Mouse (Mus musculus): ENCODE data around the gene Tek. TPM values are rescaled to one million over a fixed set of nuclear protein-coding genes. Genes with fewer than 3 reads are reported as not detected.
"Not testable (repeated sequence)": the region's sequence is repeated elsewhere in the genome, so short reads cannot be mapped to it uniquely, and the experiment has no call there.

Gene Tek
- polyA plus RNA-seq (2015; fragmentation: Nextera tagmentation; extraction: Ambion mirVana), result 8.8 and 9.5 TPM in 2 replicates

GRCm38 (mm10) chr4:94738838-94739731, at the start of gene Tek:
Gene Tek, plus strand, starts transcription at chr4:94739289.
- Histone ChIP-seq H3K27me3 (replicated peaks) (no peaks in the 10 kb centered on the region), H3K36me3 (replicated peaks) (no peaks in the 10 kb centered on the region), H3K4me1 (no peaks in the 10 kb centered on the region), H3K9me3 (no peaks in the 10 kb centered on the region), H3K9ac (no peak within 1 kb of the TSS), H3K4me3 (no peak within 1 kb of the TSS), H3K27ac (no peak within 1 kb of the TSS), H3K4me2 (no peak within 1 kb of the TSS)
- ATAC-seq (replicated peaks), result no peak
- 75% methylated on average over 16 of the region's 16 CpGs for WGBS

GRCm38 (mm10) chr4:94689804-94690203, 49.3 kb upstream of the Tek start:
- not testable (repeated sequence) for H3K4me2 ChIP-seq; H3K27ac ChIP-seq; H3K9me3 ChIP-seq; H3K9ac ChIP-seq; H3K4me3 ChIP-seq; H3K27me3 ChIP-seq (replicated peaks); H3K4me1 ChIP-seq; ATAC-seq (replicated peaks)
- 0 out of 2 replicates have a peak, but pooled peaks cover 12% of the 10 kb centered on the region for H3K36me3 ChIP-seq (replicated peaks)
- 93% methylated on average over 2 of the region's 2 CpGs for WGBS

- Histone ChIP-seq H3K27ac (no peak overlapping the region), H3K27me3 (replicated peaks) (no peaks in the 10 kb centered on the region), H3K4me1 (no peaks in the 10 kb centered on the region), H3K36me3 (replicated peaks) (0 out of 2 replicates have a peak, but pooled peaks cover 12% of the 10 kb centered on the region), H3K4me2 (no peak overlapping the region), H3K4me3 (no peak overlapping the region), H3K9me3 (no peaks in the 10 kb centered on the region), H3K9ac (no peak overlapping the region)
- no peak for ATAC-seq (replicated peaks)
- 89% methylated on average over 4 of the region's 4 CpGs for WGBS
Observed at GRCm38 (mm10) chr4:94691078-94691477, 48.0 kb upstream of the Tek start.

- no peak overlapping the region for H3K4me2 ChIP-seq
- 88% methylated on average over 2 of the region's 2 CpGs for WGBS
- H3K9ac ChIP-seq, result no peak overlapping the region
- no peaks in the 10 kb centered on the region for H3K4me1 ChIP-seq
- H3K36me3 ChIP-seq (replicated peaks), result 0 out of 2 replicates have a peak, but pooled peaks cover 7% of the 10 kb centered on the region
- H3K4me3 ChIP-seq, result no peak overlapping the region
- no peaks in the 10 kb centered on the region for H3K9me3 ChIP-seq
- no peaks in the 10 kb centered on the region for H3K27me3 ChIP-seq (replicated peaks)
- no peak overlapping the region for H3K27ac ChIP-seq
- ATAC-seq (replicated peaks), result no peak
Observed at GRCm38 (mm10) chr4:94692175-94692574, 46.9 kb upstream of the Tek start.

- ATAC-seq (replicated peaks), result no peak
- H3K9me3 ChIP-seq, result no peaks in the 10 kb centered on the region
- H3K27ac ChIP-seq, result no peak overlapping the region
- H3K4me1 ChIP-seq, result no peaks in the 10 kb centered on the region
- H3K4me3 ChIP-seq, result no peak overlapping the region
- H3K27me3 ChIP-seq (replicated peaks), result no peaks in the 10 kb centered on the region
- H3K4me2 ChIP-seq, result no peak overlapping the region
- 82% methylated on average over 3 of the region's 3 CpGs for whole genome bisulfite sequencing
- no peak overlapping the region for H3K9ac ChIP-seq
- no peaks in the 10 kb centered on the region for H3K36me3 ChIP-seq (replicated peaks)
Observed at GRCm38 (mm10) chr4:94696368-94696767, 42.7 kb upstream of the Tek start.

- Histone ChIP-seq H3K36me3 (replicated peaks) (no peaks in the 10 kb centered on the region), H3K9ac (no peak overlapping the region), H3K4me2 (no peak overlapping the region), H3K9me3 (no peaks in the 10 kb centered on the region), H3K4me1 (no peaks in the 10 kb centered on the region), H3K27ac (no peak overlapping the region), H3K4me3 (no peak overlapping the region), H3K27me3 (replicated peaks) (no peaks in the 10 kb centered on the region)
- ATAC-seq (replicated peaks), result no peak
- 99% methylated on average over 2 of the region's 2 CpGs for WGBS
Observed at GRCm38 (mm10) chr4:94711002-94711401, 28.1 kb upstream of the Tek start.

GRCm38 (mm10) chr4:94711426-94711825, 27.7 kb upstream of the Tek start:
- Histone ChIP-seq H3K27ac (no peak overlapping the region), H3K9ac (no peak overlapping the region), H3K36me3 (replicated peaks) (no peaks in the 10 kb centered on the region), H3K4me2 (no peak overlapping the region), H3K4me3 (no peak overlapping the region), H3K4me1 (no peaks in the 10 kb centered on the region), H3K27me3 (replicated peaks) (no peaks in the 10 kb centered on the region), H3K9me3 (no peaks in the 10 kb centered on the region)
- ATAC-seq (replicated peaks), result no peak
- 86% methylated on average over 4 of the region's 4 CpGs for WGBS

GRCm38 (mm10) chr4:94713741-94714140, 25.3 kb upstream of the Tek start:
- no peaks in the 10 kb centered on the region for H3K4me1 ChIP-seq
- no peak overlapping the region for H3K27ac ChIP-seq
- no peaks in the 10 kb centered on the region for H3K27me3 ChIP-seq (replicated peaks)
- H3K4me3 ChIP-seq, result no peak overlapping the region
- no peaks in the 10 kb centered on the region for H3K36me3 ChIP-seq (replicated peaks)
- H3K9me3 ChIP-seq, result no peaks in the 10 kb centered on the region
- H3K9ac ChIP-seq, result no peak overlapping the region
- no peak for ATAC-seq (replicated peaks)
- H3K4me2 ChIP-seq, result no peak overlapping the region

- Histone ChIP-seq H3K4me1 (no peaks in the 10 kb centered on the region), H3K4me3 (no peak overlapping the region), H3K27me3 (replicated peaks) (no peaks in the 10 kb centered on the region), H3K9ac (no peak overlapping the region), H3K4me2 (no peak overlapping the region), H3K27ac (no peak overlapping the region), H3K36me3 (replicated peaks) (no peaks in the 10 kb centered on the region), H3K9me3 (no peaks in the 10 kb centered on the region)
- no peak for ATAC-seq (replicated peaks)
- WGBS, result 52% methylated on average over 6 of the region's 6 CpGs
Observed at GRCm38 (mm10) chr4:94715166-94715565, 23.9 kb upstream of the Tek start.

GRCm38 (mm10) chr4:94725799-94726198, 13.3 kb upstream of the Tek start:
- no peaks in the 10 kb centered on the region for H3K36me3 ChIP-seq (replicated peaks)
- H3K27ac ChIP-seq, result no peak overlapping the region
- H3K27me3 ChIP-seq (replicated peaks), result no peaks in the 10 kb centered on the region
- no peak overlapping the region for H3K4me2 ChIP-seq
- no peak overlapping the region for H3K4me3 ChIP-seq
- no peak for ATAC-seq (replicated peaks)
- no peaks in the 10 kb centered on the region for H3K4me1 ChIP-seq
- H3K9me3 ChIP-seq, result no peaks in the 10 kb centered on the region
- 72% methylated on average over 4 of the region's 4 CpGs for WGBS
- no peak overlapping the region for H3K9ac ChIP-seq

- no peak overlapping the region for H3K4me2 ChIP-seq
- H3K9ac ChIP-seq, result no peak overlapping the region
- ATAC-seq (replicated peaks), result no peak
- no peaks in the 10 kb centered on the region for H3K4me1 ChIP-seq
- no peak overlapping the region for H3K27ac ChIP-seq
- H3K27me3 ChIP-seq (replicated peaks), result no peaks in the 10 kb centered on the region
- no peaks in the 10 kb centered on the region for H3K36me3 ChIP-seq (replicated peaks)
- no peak overlapping the region for H3K4me3 ChIP-seq
- no peaks in the 10 kb centered on the region for H3K9me3 ChIP-seq
Observed at GRCm38 (mm10) chr4:94732721-94733120, 6.4 kb upstream of the Tek start.

- H3K9me3 ChIP-seq, result no peaks in the 10 kb centered on the region
- no peak overlapping the region for H3K4me3 ChIP-seq
- no peak for ATAC-seq (replicated peaks)
- H3K4me2 ChIP-seq, result no peak overlapping the region
- H3K9ac ChIP-seq, result no peak overlapping the region
- 79% methylated on average over 5 of the region's 5 CpGs for WGBS
- no peak overlapping the region for H3K27ac ChIP-seq
- no peaks in the 10 kb centered on the region for H3K36me3 ChIP-seq (replicated peaks)
- no peaks in the 10 kb centered on the region for H3K4me1 ChIP-seq
- no peaks in the 10 kb centered on the region for H3K27me3 ChIP-seq (replicated peaks)
Observed at GRCm38 (mm10) chr4:94737326-94738295, 1.5 kb upstream of the Tek start.

Data from midbrain, embryonic 15.5 days (tissue).